Mouse (Mus musculus) embryonic fibroblast, embryonic 13.5 days (primary cell): Measurements from ENCODE around the gene Dyrk1b.

ENCODE experiments used
- CTCF ChIP-seq: IDR thresholded peaks from 2 replicates; pipeline ENCODE4 v1.5.1; 2011; ENCODE audit warnings: mild to moderate bottlenecking, control low read depth, low read length, moderate library complexity, borderline replicate concordance; ENCODE audit not compliant: insufficient read depth
- POLR2A ChIP-seq: IDR thresholded peaks from 2 replicates; pipeline ENCODE4 v1.6.1; 2011; ENCODE audit warnings: low read depth, mild to moderate bottlenecking, control low read depth, low read length, moderate library complexity

DNA sequence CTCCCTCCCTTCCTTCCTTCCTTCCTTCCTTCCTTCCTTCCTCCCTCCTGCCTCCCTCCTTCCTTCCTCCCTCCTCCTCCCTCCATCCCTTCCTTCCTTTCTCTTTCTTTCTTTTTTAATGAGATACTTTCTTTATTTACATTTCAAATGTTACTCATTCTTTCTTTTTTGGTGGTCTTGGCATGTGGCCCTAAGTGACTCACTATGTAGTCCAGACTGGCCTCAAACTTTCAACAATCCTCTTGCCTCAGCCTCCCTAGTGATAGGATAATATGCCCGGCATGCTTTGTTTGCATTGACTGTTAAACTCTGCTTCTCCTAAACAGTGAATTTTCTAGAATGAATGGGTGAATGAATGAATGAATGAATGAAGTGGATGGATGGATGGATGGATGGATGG lies 29.4 kb upstream of the Dyrk1b start:
- no peak for TF ChIP-seq CTCF
- no peak for TF ChIP-seq POLR2A
